Mouse (Mus musculus): ENCODE measurements around the gene Kcnn1. TPM values are rescaled to one million over a fixed set of nuclear protein-coding genes. Genes with fewer than 3 reads are reported as not detected.

Kcnn1 gene
- polyA plus RNA-seq (2014; fragmentation: Nextera tagmentation; extraction: Ambion mirVana) = 12.6 and 13.0 TPM in 2 replicates

- WGBS = under 1% methylated on average over 55 of the region's 55 CpGs
- no peak for ATAC-seq (ENCODE audit: low read depth)
- Histone ChIP-seq H3K9me3 (ENCODE audit: control insufficient read depth, low read length) (no peaks in the 10 kb centered on the region), H3K4me1 (ENCODE audit: control insufficient read depth, insufficient read depth, low read length) (peaks cover 44% of the 10 kb centered on the region), H3K4me3 (ENCODE audit: low read depth, low read length) (peak within 1 kb of the TSS; percentile 51), H3K9ac (replicated peaks; ENCODE audit: low read depth, low read length) (peak within 1 kb of the TSS; percentile 63), H3K4me2 (ENCODE audit: low read depth, low read length) (peak within 1 kb of the TSS; percentile 96), H3K36me3 (ENCODE audit: control insufficient read depth, insufficient read depth, low read length) (no peaks in the 10 kb centered on the region), H3K27ac (ENCODE audit: low read depth, low read length) (peak within 1 kb of the TSS; percentile 95), H3K27me3 (ENCODE audit: control insufficient read depth, insufficient read depth, low read length) (no peaks in the 10 kb centered on the region; the same call in 1 of the 2 replicates)
Observed at GRCm38 (mm10) chr8:70862824-70863641, at the start of gene Kcnn1. Kcnn1 (minus strand) TSS chr8:70863258.

- Histone ChIP-seq H3K27me3 (ENCODE audit: control insufficient read depth, insufficient read depth, low read length) (no peaks in the 10 kb centered on the region), H3K4me1 (ENCODE audit: control insufficient read depth, insufficient read depth, low read length) (peaks cover 6% of the 10 kb centered on the region), H3K9me3 (ENCODE audit: control insufficient read depth, low read length) (no peaks in the 10 kb centered on the region), H3K4me2 (ENCODE audit: low read depth, low read length) (no peak overlapping the region), H3K4me3 (ENCODE audit: low read depth, low read length) (no peak overlapping the region), H3K9ac (replicated peaks; ENCODE audit: low read depth, low read length) (no peak overlapping the region), H3K36me3 (ENCODE audit: control insufficient read depth, insufficient read depth, low read length) (peaks cover 37% of the 10 kb centered on the region), H3K27ac (ENCODE audit: low read depth, low read length) (no peak overlapping the region)
- WGBS = 86% methylated on average over 5 of the region's 5 CpGs
- ATAC-seq (ENCODE audit: low read depth) = no peak
Observed at GRCm38 (mm10) chr8:70911596-70911995, 48.5 kb upstream of the Kcnn1 start.

GRCm38 (mm10) chr8:70907518-70907917 lies 44.5 kb upstream of the Kcnn1 start:
- Histone ChIP-seq H3K27ac (ENCODE audit: low read depth, low read length) (no peak overlapping the region), H3K36me3 (ENCODE audit: control insufficient read depth, insufficient read depth, low read length) (peaks cover 8% of the 10 kb centered on the region; the same call in 1 of the 2 replicates), H3K4me3 (ENCODE audit: low read depth, low read length) (no peak overlapping the region), H3K4me1 (ENCODE audit: control insufficient read depth, insufficient read depth, low read length) (peaks cover 7% of the 10 kb centered on the region), H3K4me2 (ENCODE audit: low read depth, low read length) (no peak overlapping the region), H3K27me3 (ENCODE audit: control insufficient read depth, insufficient read depth, low read length) (no peaks in the 10 kb centered on the region), H3K9me3 (ENCODE audit: control insufficient read depth, low read length) (no peaks in the 10 kb centered on the region), H3K9ac (replicated peaks; ENCODE audit: low read depth, low read length) (no peak overlapping the region)
- no peak for ATAC-seq (ENCODE audit: low read depth)
- 93% methylated on average over 2 of the region's 2 CpGs for WGBS

- WGBS = under 1% methylated on average over 63 of the region's 86 CpGs
- peak within 1 kb of the TSS; percentile 90 for H3K9ac ChIP-seq (replicated peaks; ENCODE audit: low read depth, low read length)
- peak within 1 kb of the TSS; percentile 92 for H3K27ac ChIP-seq (ENCODE audit: low read depth, low read length)
- H3K27me3 ChIP-seq (ENCODE audit: control insufficient read depth, insufficient read depth, low read length) = no peaks in the 10 kb centered on the region
- H3K4me3 ChIP-seq (ENCODE audit: low read depth, low read length) = peak within 1 kb of the TSS; percentile 86
- peaks cover 7% of the 10 kb centered on the region for H3K4me1 ChIP-seq (ENCODE audit: control insufficient read depth, insufficient read depth, low read length)
- peak; percentile 95 for ATAC-seq (ENCODE audit: low read depth)
- peak within 1 kb of the TSS; percentile 92 for H3K4me2 ChIP-seq (ENCODE audit: low read depth, low read length)
- 0 out of 2 replicates have a peak, but pooled peaks cover 3% of the 10 kb centered on the region for H3K36me3 ChIP-seq (ENCODE audit: control insufficient read depth, insufficient read depth, low read length)
- H3K9me3 ChIP-seq (ENCODE audit: control insufficient read depth, low read length) = no peaks in the 10 kb centered on the region
Observed at GRCm38 (mm10) chr8:70905831-70906736, 43.0 kb upstream of the Kcnn1 start, which contains the start of gene Map1s. Map1s (plus strand) TSS chr8:70905932.

GRCm38 (mm10) chr8:70905463-70905830 lies 42.4 kb upstream of the Kcnn1 start:
- peak overlapping the region; percentile 92 for H3K4me2 ChIP-seq (ENCODE audit: low read depth, low read length)
- peak; percentile 39 for ATAC-seq (ENCODE audit: low read depth)
- no peaks in the 10 kb centered on the region for H3K36me3 ChIP-seq (ENCODE audit: control insufficient read depth, insufficient read depth, low read length)
- peak overlapping the region; percentile 92 for H3K27ac ChIP-seq (ENCODE audit: low read depth, low read length)
- peak overlapping the region; percentile 86 for H3K4me3 ChIP-seq (ENCODE audit: low read depth, low read length)
- WGBS = 14% methylated on average over 8 of the region's 8 CpGs
- no peaks in the 10 kb centered on the region for H3K9me3 ChIP-seq (ENCODE audit: control insufficient read depth, low read length)
- no peaks in the 10 kb centered on the region for H3K27me3 ChIP-seq (ENCODE audit: control insufficient read depth, insufficient read depth, low read length)
- peaks cover 7% of the 10 kb centered on the region for H3K4me1 ChIP-seq (ENCODE audit: control insufficient read depth, insufficient read depth, low read length)
- peak overlapping the region; percentile 90 for H3K9ac ChIP-seq (replicated peaks; ENCODE audit: low read depth, low read length)

- H3K27me3 ChIP-seq (ENCODE audit: control insufficient read depth, insufficient read depth, low read length) = no peaks in the 10 kb centered on the region
- H3K4me2 ChIP-seq (ENCODE audit: low read depth, low read length) = no peak overlapping the region
- no peak overlapping the region for H3K9ac ChIP-seq (replicated peaks; ENCODE audit: low read depth, low read length)
- no peaks in the 10 kb centered on the region for H3K9me3 ChIP-seq (ENCODE audit: control insufficient read depth, low read length)
- H3K36me3 ChIP-seq (ENCODE audit: control insufficient read depth, insufficient read depth, low read length) = no peaks in the 10 kb centered on the region
- no peak overlapping the region for H3K4me3 ChIP-seq (ENCODE audit: low read depth, low read length)
- H3K27ac ChIP-seq (ENCODE audit: low read depth, low read length) = no peak overlapping the region
- no peak for ATAC-seq (ENCODE audit: low read depth)
- H3K4me1 ChIP-seq (ENCODE audit: control insufficient read depth, insufficient read depth, low read length) = peaks cover 7% of the 10 kb centered on the region
- 69% methylated on average over 4 of the region's 4 CpGs for WGBS
Observed at GRCm38 (mm10) chr8:70904532-70904931, 41.5 kb upstream of the Kcnn1 start.

- no peaks in the 10 kb centered on the region for H3K36me3 ChIP-seq (ENCODE audit: control insufficient read depth, insufficient read depth, low read length)
- no peak overlapping the region for H3K4me3 ChIP-seq (ENCODE audit: low read depth, low read length)
- ATAC-seq (ENCODE audit: low read depth) = no peak
- H3K4me2 ChIP-seq (ENCODE audit: low read depth, low read length) = no peak overlapping the region
- no peaks in the 10 kb centered on the region for H3K27me3 ChIP-seq (ENCODE audit: control insufficient read depth, insufficient read depth, low read length)
- no peaks in the 10 kb centered on the region for H3K9me3 ChIP-seq (ENCODE audit: control insufficient read depth, low read length)
- no peak overlapping the region for H3K9ac ChIP-seq (replicated peaks; ENCODE audit: low read depth, low read length)
- H3K27ac ChIP-seq (ENCODE audit: low read depth, low read length) = no peak overlapping the region
- H3K4me1 ChIP-seq (ENCODE audit: control insufficient read depth, insufficient read depth, low read length) = peaks cover 8% of the 10 kb centered on the region
Observed at GRCm38 (mm10) chr8:70903582-70903981, 40.5 kb upstream of the Kcnn1 start.

- H3K27ac ChIP-seq (ENCODE audit: low read depth, low read length) = no peak overlapping the region
- H3K36me3 ChIP-seq (ENCODE audit: control insufficient read depth, insufficient read depth, low read length) = no peaks in the 10 kb centered on the region
- H3K9ac ChIP-seq (replicated peaks; ENCODE audit: low read depth, low read length) = no peak overlapping the region
- peaks cover 13% of the 10 kb centered on the region for H3K4me1 ChIP-seq (ENCODE audit: control insufficient read depth, insufficient read depth, low read length)
- WGBS = 45% methylated on average over 4 of the region's 4 CpGs
- ATAC-seq (ENCODE audit: low read depth) = no peak
- no peaks in the 10 kb centered on the region for H3K9me3 ChIP-seq (ENCODE audit: control insufficient read depth, low read length)
- no peak overlapping the region for H3K4me3 ChIP-seq (ENCODE audit: low read depth, low read length)
- no peaks in the 10 kb centered on the region for H3K27me3 ChIP-seq (ENCODE audit: control insufficient read depth, insufficient read depth, low read length)
- H3K4me2 ChIP-seq (ENCODE audit: low read depth, low read length) = no peak overlapping the region
Observed at GRCm38 (mm10) chr8:70903112-70903511, 40.1 kb upstream of the Kcnn1 start.

Data from neural tube, embryonic 14.5 days (tissue).